Mouse (Mus musculus): Measurements from ENCODE around the gene Gm26727.
A peak's percentile ranks its signal among the peaks of the same experiment; 100 is the strongest.
"Not testable (repeated sequence)": the region's sequence is repeated elsewhere in the genome, so short reads cannot be mapped to it uniquely, and the experiment has no call there.

The Gm26727 gene

GRCm38 (mm10) chr2:67433081-67433480 lies at the start of gene Gm26727:
Gene Gm26727, minus strand, starts transcription at chr2:67433181.
- no peak for DNase-seq

DNA sequence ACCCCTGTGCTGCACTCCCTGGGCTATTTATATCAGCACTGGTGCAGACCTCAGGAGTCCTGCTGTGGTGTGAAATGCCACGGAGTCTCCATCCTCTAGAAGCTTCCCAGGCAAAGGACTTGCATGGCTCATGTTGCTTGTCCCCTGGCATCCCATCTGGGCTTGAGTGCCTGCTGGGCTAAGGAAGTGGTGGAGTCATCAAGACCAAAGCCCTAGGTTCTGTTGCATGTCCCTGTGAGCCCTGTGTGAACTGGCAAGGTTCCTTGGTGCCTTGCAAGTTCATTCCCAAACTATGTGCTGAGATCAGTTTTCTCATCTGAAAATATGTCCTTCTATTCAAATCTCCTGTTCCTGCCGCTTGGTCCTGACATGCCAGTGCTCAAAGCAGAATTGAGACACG lies 48.1 kb upstream of the Gm26727 start:
- no peak for DNase-seq

DNA sequence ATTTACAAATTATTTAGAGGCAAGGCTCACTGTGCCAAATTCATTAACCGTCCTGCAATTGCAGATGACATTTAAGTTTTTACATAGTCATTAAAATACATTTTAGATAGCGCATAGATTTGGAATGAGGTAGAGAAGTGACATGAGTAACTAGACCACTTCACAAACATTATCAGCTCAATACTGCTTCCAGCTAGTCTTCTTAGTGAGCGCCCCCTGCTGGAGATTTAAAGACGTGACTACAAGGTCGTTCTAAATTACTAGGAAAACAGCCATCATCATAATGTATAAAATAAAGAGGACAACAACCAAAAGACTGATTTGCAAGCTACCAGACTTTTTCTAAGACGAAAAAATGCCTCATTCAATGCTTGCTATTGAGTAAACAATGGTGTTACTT lies 44.8 kb upstream of the Gm26727 start:
- DNase-seq: peak; percentile 13 to 67

GRCm38 (mm10) chr2:67470030-67470429 lies 37.0 kb upstream of the Gm26727 start:
- not testable (repeated sequence) for DNase-seq

DNA sequence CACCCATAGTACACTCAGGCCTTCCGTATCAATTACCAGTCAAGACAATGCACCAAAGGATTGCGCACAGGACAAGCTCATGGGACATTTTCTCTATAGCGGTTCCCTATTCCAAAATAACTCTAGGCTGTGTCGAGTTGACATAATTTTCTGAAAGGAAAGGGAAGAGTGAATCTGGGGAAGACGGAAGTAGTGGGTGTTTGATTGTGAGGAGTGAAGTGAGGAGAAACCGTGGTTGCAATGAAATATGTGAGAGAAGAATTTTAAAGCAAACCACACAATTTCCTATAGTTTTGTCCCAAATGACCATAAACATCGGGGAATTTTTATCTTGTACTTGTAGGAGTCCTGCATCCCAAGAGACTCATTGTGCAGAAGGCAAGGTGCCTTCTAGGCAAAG lies 34.1 kb upstream of the Gm26727 start:
- no peak for DNase-seq

DNA sequence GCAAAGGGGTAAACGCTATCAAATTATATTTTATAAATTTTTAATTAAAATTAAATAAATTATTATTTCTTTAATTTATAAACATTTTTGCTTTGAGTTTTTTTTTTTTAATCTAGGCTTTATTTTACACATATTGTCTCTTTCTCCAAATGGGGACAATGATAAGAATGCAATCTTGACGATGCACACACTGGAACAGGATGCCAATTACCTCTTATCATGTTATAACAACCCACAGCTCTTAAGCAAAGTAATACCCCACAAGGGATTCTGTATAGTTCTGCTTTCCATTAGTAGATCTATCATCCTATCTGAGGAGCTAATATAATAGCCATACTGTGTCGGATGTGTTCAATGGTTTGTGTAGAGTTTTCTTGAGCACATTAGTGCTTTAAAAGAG lies 27.9 kb upstream of the Gm26727 start:
- no peak for DNase-seq

DNA sequence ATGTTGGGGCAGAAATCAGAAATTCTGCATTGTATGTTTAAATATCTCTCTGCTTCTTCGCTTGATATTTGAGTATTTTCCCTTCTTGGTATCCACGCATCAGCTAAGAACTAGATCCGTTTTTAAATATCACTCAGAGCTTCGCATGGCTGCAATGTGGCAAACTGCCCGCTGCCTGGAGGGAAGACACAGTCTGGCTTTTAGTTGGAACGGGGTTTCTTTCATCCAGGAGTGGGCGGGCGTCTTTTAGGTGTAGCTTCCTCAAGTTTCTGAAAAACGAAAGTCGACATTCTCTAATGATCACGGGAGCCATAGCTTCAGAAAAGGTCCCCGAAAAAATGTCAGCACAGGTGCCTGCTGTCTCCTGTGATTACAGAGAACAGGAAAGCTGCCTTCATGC lies 14.2 kb upstream of the Gm26727 start:
- DNase-seq: peak; percentile 47 to 73

DNA sequence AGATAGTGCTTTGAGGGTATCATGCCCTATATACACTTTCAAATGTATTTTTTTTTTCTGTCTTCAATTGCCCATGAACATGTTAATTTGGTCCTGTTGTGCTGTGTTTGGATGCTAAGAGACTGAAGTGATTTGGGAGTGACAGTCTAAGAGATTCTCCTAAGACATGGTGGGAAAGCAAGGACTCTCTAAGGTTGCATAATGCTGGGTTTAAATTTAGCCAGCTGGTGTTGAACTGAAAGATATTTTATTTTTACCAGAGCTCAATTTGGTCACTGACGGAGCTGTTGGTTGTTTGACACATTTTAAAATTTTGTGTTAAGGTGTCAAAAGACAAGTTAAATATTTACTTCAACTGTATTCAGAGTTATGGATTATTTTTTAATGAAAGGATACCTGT lies 13.8 kb upstream of the Gm26727 start:
- DNase-seq: no peak

DNA sequence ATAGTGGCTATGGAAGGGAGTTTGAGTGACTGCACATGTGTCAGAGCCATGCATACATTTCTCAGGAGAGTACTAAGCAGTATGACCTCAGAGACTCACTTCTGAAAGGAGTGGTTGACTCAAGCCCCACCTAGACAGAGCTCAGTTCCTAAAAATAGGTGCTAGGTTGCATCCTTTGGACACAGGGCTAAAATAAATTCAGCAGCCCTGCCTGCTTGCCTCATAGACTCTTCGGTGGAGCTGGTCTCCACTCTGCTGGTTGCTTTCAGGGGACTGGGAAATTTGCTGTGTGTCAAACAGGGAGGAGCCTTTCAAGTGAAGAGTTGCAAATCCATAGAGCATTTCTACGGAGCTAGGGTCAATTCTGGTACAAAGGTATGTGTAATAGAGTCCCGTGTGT lies 12.8 kb upstream of the Gm26727 start, which contains the start of gene Xirp2:
TSS of gene Xirp2 (plus strand) at position 223 of the 400 bp plus-strand sequence.
- DNase-seq: no peak

- DNase-seq: no peak
These were observed 5.3 kb upstream of the Gm26727 start for GRCm38 (mm10) chr2:67438309-67438708.

- DNase-seq: no peak
These were observed 10.2 kb downstream of the Gm26727 start for GRCm38 (mm10) chr2:67422799-67423198.

DNA sequence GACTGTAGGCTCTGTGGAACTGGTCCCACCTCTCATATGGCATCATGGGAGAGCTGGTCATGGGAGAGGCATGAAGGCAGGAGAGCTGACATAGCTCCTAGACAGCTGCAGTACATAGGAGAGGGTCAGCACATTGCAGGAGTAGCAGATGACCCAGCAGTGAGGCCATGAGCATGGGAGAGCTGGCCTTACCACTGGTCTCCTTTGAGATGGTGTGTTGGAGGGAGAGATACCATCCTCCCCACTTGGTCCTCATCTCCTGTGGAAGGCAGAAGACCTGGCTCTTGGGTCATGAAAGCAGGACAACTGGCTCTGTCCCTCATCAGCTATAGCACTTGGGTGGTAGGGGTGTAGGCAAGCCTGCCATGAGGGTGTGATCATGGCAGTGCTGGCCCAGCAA lies 12.1 kb downstream of the Gm26727 start:
- DNase-seq: no peak

GRCm38 (mm10) chr2:67413425-67413824 lies 19.6 kb downstream of the Gm26727 start, which contains the start of gene Gm21830:
Gene Gm21830, plus strand, starts transcription at chr2:67413725.
- DNase-seq: not testable (repeated sequence)
